Mouse (Mus musculus) erythroblast, embryonic 14.5 days (primary cell): ENCODE measurements around the gene Smpd3. TPM values are rescaled to one million over a fixed set of nuclear protein-coding genes. Genes with fewer than 3 reads are reported as not detected.

Source experiments
- H3K27me3 ChIP-seq: 2 replicates; pipeline ENCODE4 v1.6.1; 2012; ENCODE audit warnings: inconsistent platforms; ENCODE audit not compliant: control insufficient read depth
- H3K36me3 ChIP-seq: 2 replicates; pipeline ENCODE4 v1.6.1; 2012; ENCODE audit warnings: mild to moderate bottlenecking, inconsistent platforms; ENCODE audit not compliant: control insufficient read depth
- H3K4me1 ChIP-seq: 2 replicates; pipeline ENCODE4 v1.6.1; 2012; ENCODE audit warnings: inconsistent platforms; ENCODE audit not compliant: control insufficient read depth
- H3K4me3 ChIP-seq: replicated peaks from 2 replicates; pipeline ENCODE3; 2012; ENCODE audit warnings: moderate library complexity, mild to moderate bottlenecking, inconsistent platforms
- H3K9me3 ChIP-seq: 2 replicates; pipeline ENCODE4 v1.6.1; 2012; ENCODE audit warnings: low read length, inconsistent platforms, mixed read lengths; ENCODE audit not compliant: control insufficient read depth
- GATA1 ChIP-seq: IDR thresholded peaks from 2 replicates; pipeline ENCODE4 v1.6.1; 2012; ENCODE audit warnings: low read length, inconsistent platforms, mixed read lengths
- TAL1 ChIP-seq: IDR thresholded peaks from 3 replicates; pipeline ENCODE4 v1.6.1; 2012; ENCODE audit warnings: low read length, inconsistent platforms, mixed read lengths
- polyA plus RNA-seq: library from polyadenylated mRNA; stranded (reverse); fragments of >175 nt; gene quantifications from 2 replicates; pipeline ENCODE4 v1.2.3, GENCODE M21; 2012

Gene Smpd3
- polyA plus RNA-seq, 1 experiment, result not detected

DNA sequence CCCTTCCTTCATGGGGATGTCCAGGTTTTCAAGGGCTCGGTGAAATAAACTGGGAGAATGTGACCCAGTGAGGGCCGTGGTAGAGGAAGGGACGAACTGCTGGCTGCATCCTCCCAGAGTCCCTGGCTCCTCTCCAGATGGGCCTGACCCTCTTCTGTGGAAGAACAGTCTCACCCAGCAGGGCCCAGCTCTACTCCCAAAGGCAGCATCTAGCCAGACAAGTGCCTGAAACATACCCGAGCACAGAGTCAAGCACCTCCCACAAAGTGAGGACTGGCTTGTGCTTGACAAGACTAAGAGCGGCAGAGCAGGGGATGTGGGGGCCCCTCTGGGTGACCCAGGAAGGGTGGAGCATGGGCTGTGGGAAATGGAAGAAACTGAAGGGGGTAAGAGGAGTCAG is 75.4 kb downstream of the Smpd3 start:
- Histone ChIP-seq H3K27me3 (no peaks in the 10 kb centered on the region), H3K4me1 (no peaks in the 10 kb centered on the region), H3K36me3 (peaks cover 4% of the 10 kb centered on the region; the same call in 1 of the 2 replicates), H3K9me3 (no peaks in the 10 kb centered on the region), H3K4me3 (no peak overlapping the region)
- TF ChIP-seq TAL1 (no peak), GATA1 (no peak)

DNA sequence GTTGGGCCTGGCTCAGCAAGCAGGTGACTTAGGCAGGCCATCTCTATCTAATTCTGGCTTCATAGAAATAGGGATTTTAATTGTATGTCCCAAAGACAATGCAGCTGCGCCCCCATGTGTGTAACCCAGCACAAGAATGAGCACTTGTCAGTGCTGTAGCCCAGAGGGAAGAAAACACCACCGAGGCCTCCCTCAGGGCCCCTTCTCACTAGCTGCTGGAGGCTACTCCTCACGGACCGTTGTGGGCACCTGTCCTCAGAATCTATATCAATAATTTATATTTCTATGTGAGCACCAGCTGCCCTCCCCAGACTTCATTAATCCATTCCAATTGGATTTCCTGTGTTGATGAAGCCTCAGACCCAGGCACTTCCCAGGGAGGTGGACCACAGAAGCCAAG is 76.9 kb downstream of the Smpd3 start:
- H3K36me3 ChIP-seq, result peaks cover 4% of the 10 kb centered on the region; the same call in 1 of the 2 replicates

DNA sequence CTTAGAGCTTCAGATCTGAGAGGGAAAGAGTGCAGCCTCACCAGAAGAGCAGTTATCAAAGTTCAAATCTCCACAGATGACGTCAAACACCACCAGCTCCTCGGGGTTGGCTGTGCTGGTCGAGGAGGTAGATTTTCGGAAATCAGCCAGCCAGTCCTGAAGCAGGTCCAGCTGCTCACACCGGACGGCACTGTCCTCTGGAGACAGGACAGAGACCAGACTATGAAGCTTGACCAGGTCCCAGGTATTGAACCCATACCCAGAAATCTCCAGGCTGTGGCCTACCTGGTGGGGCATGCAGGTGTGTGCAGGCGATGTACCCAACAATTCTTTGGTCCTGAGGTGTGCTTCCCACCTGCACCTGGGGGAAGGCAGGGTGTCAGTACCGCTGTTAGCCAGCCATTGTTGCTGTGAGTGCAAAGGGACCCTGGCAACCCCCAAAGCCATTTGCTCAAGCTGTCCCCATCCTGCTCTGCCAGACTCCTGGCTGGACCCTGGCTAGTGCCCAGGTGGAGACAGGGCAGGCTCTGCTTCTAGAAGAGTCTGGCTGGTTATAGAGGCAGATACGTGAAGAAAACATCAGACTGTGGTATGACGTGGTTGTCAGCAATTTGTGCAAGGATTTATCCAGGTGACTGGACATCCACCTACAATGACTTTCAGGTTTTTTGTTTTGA is 78.1 kb downstream of the Smpd3 start:
- TF ChIP-seq TAL1, result no peak
- no peak for TF ChIP-seq GATA1
- Histone ChIP-seq H3K27me3 (no peaks in the 10 kb centered on the region), H3K4me3 (no peak overlapping the region), H3K36me3 (peaks cover 8% of the 10 kb centered on the region; the same call in 1 of the 2 replicates), H3K9me3 (no peaks in the 10 kb centered on the region), H3K4me1 (no peaks in the 10 kb centered on the region)

More for the DNA sequence above, 76.9 kb downstream of the Smpd3 start:
- Histone ChIP-seq H3K4me3 (no peak overlapping the region), H3K9me3 (no peaks in the 10 kb centered on the region), H3K27me3 (no peaks in the 10 kb centered on the region), H3K4me1 (no peaks in the 10 kb centered on the region)
- TF ChIP-seq TAL1, result no peak
- TF ChIP-seq GATA1, result no peak

DNA sequence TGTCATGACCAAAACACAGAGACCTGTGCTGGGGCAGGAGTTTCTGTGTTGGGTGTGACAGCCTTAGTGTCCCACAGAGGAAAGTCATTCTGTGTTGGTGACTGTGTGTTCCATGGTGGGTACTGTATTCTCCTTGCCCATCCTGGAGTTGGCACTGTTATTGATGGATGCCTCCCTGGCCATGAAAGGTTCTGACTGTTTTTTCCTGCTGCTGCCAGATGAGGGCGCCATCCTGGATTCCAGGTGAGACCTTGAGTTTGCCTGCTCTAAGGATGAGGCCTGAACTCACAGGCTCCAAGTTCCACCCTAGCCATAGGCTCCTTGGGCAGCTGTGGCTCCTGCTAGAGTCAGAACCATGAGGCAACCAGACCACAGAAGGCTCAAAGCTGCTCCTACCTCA is 79.6 kb downstream of the Smpd3 start:
- Histone ChIP-seq H3K4me3 (no peak overlapping the region), H3K9me3 (no peaks in the 10 kb centered on the region), H3K36me3 (peaks cover 23% of the 10 kb centered on the region), H3K27me3 (no peaks in the 10 kb centered on the region), H3K4me1 (no peaks in the 10 kb centered on the region)
- TF ChIP-seq TAL1, result no peak
- TF ChIP-seq GATA1, result no peak

DNA sequence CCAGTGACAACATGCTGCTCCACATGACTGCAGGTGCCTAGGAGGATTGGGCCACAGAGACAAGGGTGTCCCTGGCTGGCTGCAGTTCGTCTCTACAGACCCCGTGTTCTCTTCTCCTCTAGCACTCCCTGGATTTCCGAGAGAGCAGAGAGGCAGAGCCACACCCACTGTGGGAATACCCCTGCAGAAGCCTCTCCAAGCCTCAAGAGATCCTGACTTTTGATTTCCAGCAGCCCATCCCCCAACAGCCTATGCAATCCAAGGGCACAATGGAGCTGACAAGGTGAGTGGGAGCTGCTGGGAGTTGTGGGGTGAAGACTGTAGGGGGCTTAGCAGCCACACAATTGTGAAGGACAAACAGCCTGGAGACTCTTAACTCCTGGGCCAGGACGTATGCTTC is 87.6 kb downstream of the Smpd3 start:
- Histone ChIP-seq H3K27me3 (no peaks in the 10 kb centered on the region), H3K9me3 (no peaks in the 10 kb centered on the region), H3K36me3 (peaks cover 90% of the 10 kb centered on the region), H3K4me1 (no peaks in the 10 kb centered on the region), H3K4me3 (no peak overlapping the region)
- no peak for TF ChIP-seq GATA1
- TF ChIP-seq TAL1, result no peak

DNA sequence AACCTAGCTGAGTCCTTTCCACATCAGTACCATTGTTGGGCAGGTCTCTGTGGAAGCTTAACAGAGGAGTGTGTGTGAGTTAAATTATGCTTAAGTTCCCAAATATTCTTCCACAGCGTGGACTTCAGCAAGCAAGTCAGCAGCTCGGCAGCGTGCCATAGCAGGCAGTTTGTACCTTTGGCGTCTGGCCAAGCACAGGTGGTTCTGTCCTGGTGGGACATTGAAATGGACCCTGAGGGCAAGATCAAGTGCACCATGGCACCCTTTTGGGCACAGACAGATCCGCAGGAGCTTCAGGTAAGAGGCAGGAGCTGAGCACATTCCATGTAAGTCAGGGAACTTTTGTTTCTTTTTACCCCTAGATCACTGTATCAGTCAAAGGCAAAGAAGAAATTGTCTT is 100.7 kb downstream of the Smpd3 start:
- TF ChIP-seq GATA1 (no peak), TAL1 (no peak)
- peaks cover 64% of the 10 kb centered on the region for H3K36me3 ChIP-seq
- no peak overlapping the region for H3K4me3 ChIP-seq

DNA sequence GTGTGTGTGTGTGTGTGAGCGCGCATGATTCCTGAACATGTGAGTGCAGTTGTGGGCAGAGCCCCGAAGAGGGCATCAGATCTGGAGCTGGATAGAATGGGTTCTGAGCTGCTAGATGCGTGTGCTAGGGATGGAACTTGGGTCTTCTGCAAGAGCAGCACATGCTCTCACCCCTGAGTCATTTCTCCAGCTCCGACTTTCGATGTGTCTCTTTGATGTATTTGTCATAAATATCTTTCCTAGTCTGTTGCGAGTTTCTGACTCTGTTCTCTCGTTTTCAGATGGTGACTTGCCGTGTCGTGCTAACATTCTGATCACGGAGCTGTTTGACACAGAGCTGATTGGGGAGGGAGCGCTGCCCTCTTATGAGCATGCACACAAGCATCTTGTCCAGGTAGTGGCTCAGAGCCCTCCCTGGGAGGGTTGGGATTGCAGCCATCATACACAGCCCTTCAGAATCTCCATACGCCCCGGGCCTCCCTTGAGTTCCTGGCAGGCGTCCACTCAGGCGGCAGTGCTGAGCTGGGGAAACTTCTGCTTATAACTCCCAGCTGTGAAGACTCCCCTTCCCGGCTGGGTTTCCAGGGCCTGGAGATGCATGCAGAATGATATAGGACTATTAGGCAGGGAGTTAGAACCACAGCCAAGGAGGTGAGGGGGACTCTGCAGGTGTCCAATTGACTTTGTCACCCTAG is 103.1 kb downstream of the Smpd3 start:
- H3K4me3 ChIP-seq, result no peak overlapping the region
- H3K4me1 ChIP-seq, result no peaks in the 10 kb centered on the region
- H3K36me3 ChIP-seq, result peaks cover 58% of the 10 kb centered on the region
- TF ChIP-seq GATA1 (no peak), TAL1 (no peak)
- H3K27me3 ChIP-seq, result no peaks in the 10 kb centered on the region
- no peaks in the 10 kb centered on the region for H3K9me3 ChIP-seq

More for the DNA sequence above, 100.7 kb downstream of the Smpd3 start:
- Histone ChIP-seq H3K9me3 (no peaks in the 10 kb centered on the region), H3K4me1 (no peaks in the 10 kb centered on the region), H3K27me3 (no peaks in the 10 kb centered on the region)

DNA sequence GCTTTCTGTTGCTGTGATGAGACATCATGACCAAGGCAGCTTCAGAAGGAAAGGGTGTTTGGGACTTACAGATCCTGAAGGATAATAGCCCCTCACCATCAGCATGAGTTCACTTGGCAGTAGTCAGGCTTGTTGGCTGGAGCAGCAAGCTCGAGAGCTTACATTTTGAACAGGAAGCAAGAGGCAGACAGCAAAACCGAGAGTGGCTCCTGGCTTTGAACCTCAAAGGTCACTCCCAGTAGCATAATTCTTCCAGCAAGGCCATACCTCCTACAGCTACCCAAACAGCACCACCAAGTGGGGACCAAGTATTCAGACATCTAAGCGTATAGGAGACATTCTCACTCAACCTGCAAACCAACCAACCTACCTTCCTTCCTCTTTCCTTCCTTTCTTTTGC is 105.0 kb downstream of the Smpd3 start:
- Histone ChIP-seq H3K9me3 (no peaks in the 10 kb centered on the region), H3K27me3 (no peaks in the 10 kb centered on the region), H3K4me1 (no peaks in the 10 kb centered on the region), H3K36me3 (peaks cover 63% of the 10 kb centered on the region), H3K4me3 (no peak overlapping the region)
- TF ChIP-seq GATA1 (no peak), TAL1 (no peak)

DNA sequence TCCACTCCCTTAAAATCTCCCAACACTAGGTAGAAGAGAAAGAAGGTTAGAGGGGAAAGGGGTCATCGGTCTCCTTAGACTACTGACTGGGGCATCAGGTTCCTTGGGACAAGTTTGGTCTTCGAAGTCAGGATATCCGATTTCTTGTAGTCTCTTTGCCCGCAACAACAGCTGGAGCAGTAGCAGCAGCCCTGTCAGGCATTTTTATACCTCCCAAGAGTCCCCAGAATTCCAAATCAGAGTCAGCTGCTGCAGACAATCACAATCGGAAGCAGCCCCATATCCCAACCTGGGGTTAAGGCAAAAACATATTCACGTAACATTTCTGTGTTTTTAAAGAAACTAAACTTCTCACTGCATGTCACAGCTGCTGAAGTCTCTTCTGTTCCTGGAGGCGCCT is 106.3 kb downstream of the Smpd3 start:
- no peaks in the 10 kb centered on the region for H3K9me3 ChIP-seq
- H3K4me3 ChIP-seq, result no peak overlapping the region
- H3K4me1 ChIP-seq, result no peaks in the 10 kb centered on the region
- H3K27me3 ChIP-seq, result no peaks in the 10 kb centered on the region
- peaks cover 60% of the 10 kb centered on the region for H3K36me3 ChIP-seq
- TF ChIP-seq TAL1 (no peak), GATA1 (no peak)
